Mouse (Mus musculus): ENCODE data around the gene Znrf4.

Znrf4 gene

GRCm38 (mm10) chr17:56512310-56512709 is at the start of gene Znrf4:
TSS of gene Znrf4 (minus strand) at chr17:56512431.
- no peak for DNase-seq (ENCODE audit: low read depth)

- no peak for DNase-seq (ENCODE audit: low read depth)
Measured at GRCm38 (mm10) chr17:56561866-56562265, 49.6 kb upstream of the Znrf4 start.

GRCm38 (mm10) chr17:56560131-56560530 is 47.9 kb upstream of the Znrf4 start:
- DNase-seq (ENCODE audit: low read depth), result no peak

GRCm38 (mm10) chr17:56559386-56559785 is 47.2 kb upstream of the Znrf4 start:
- no peak for DNase-seq (ENCODE audit: low read depth)

- no peak for DNase-seq (ENCODE audit: low read depth)
Measured at GRCm38 (mm10) chr17:56558448-56558847, 46.2 kb upstream of the Znrf4 start.

- DNase-seq (ENCODE audit: low read depth), result no peak
Measured at GRCm38 (mm10) chr17:56554122-56554551, 41.9 kb upstream of the Znrf4 start, which contains the start of gene Gm20219. TSS of gene Gm20219 (minus strand) at chr17:56554387.

- DNase-seq (ENCODE audit: low read depth), result no peak
Measured at GRCm38 (mm10) chr17:56552781-56553363, 40.6 kb upstream of the Znrf4 start.

GRCm38 (mm10) chr17:56551841-56552581 is 39.8 kb upstream of the Znrf4 start:
- no peak for DNase-seq (ENCODE audit: low read depth)

- DNase-seq (ENCODE audit: low read depth), result no peak
Measured at GRCm38 (mm10) chr17:56550784-56551475, 38.7 kb upstream of the Znrf4 start.

GRCm38 (mm10) chr17:56548605-56549105 is 36.4 kb upstream of the Znrf4 start:
- no peak for DNase-seq (ENCODE audit: low read depth)

- DNase-seq (ENCODE audit: low read depth), result no peak
Measured at GRCm38 (mm10) chr17:56547846-56548604, 35.8 kb upstream of the Znrf4 start.

GRCm38 (mm10) chr17:56547116-56547845 is 35.0 kb upstream of the Znrf4 start:
- DNase-seq (ENCODE audit: low read depth), result no peak

- DNase-seq (ENCODE audit: low read depth), result no peak
Measured at GRCm38 (mm10) chr17:56546576-56546975, 34.3 kb upstream of the Znrf4 start.

GRCm38 (mm10) chr17:56545945-56546344 is 33.7 kb upstream of the Znrf4 start:
- no peak for DNase-seq (ENCODE audit: low read depth)

- DNase-seq (ENCODE audit: low read depth), result no peak
Measured at GRCm38 (mm10) chr17:56544699-56545387, 32.6 kb upstream of the Znrf4 start.

- DNase-seq (ENCODE audit: low read depth), result no peak
Measured at GRCm38 (mm10) chr17:56543684-56544224, 31.5 kb upstream of the Znrf4 start.

- DNase-seq (ENCODE audit: low read depth), result no peak
Measured at GRCm38 (mm10) chr17:56542736-56543135, 30.5 kb upstream of the Znrf4 start.

GRCm38 (mm10) chr17:56540562-56540975 is 28.3 kb upstream of the Znrf4 start:
- DNase-seq (ENCODE audit: low read depth), result no peak

- DNase-seq (ENCODE audit: low read depth), result no peak
Measured at GRCm38 (mm10) chr17:56537912-56538311, 25.7 kb upstream of the Znrf4 start.

- no peak for DNase-seq (ENCODE audit: low read depth)
Measured at GRCm38 (mm10) chr17:56536874-56537273, 24.6 kb upstream of the Znrf4 start.
